Mouse (Mus musculus): ENCODE results near the gene Ppargc1a. TPM values are rescaled to one million over a fixed set of nuclear protein-coding genes. Genes with fewer than 3 reads are reported as not detected.

Gene Ppargc1a
- polyA plus RNA-seq, 1 experiment from 2014 or later = 9.9 TPM

- H3K4me2 ChIP-seq = no peak overlapping the region
- WGBS = 48% methylated on average over 4 of the region's 4 CpGs
- peaks cover 6% of the 10 kb centered on the region for H3K4me1 ChIP-seq (replicated peaks)
- no peaks in the 10 kb centered on the region for H3K9me3 ChIP-seq
- no peaks in the 10 kb centered on the region for H3K36me3 ChIP-seq
- no peaks in the 10 kb centered on the region for H3K27me3 ChIP-seq
- no peak overlapping the region for H3K9ac ChIP-seq
- ATAC-seq (ENCODE audit: low FRiP score) = no peak
- no peak overlapping the region for H3K4me3 ChIP-seq
- H3K27ac ChIP-seq = no peak overlapping the region
Observed at GRCm38 (mm10) chr5:51583030-51583429, 15.5 kb upstream of the Ppargc1a start.

GRCm38 (mm10) chr5:51582618-51583017, 15.1 kb upstream of the Ppargc1a start:
- H3K9ac ChIP-seq = no peak overlapping the region
- ATAC-seq (ENCODE audit: low FRiP score) = no peak
- H3K27ac ChIP-seq = no peak overlapping the region
- H3K4me2 ChIP-seq = no peak overlapping the region
- peaks cover 6% of the 10 kb centered on the region for H3K4me1 ChIP-seq (replicated peaks)
- no peaks in the 10 kb centered on the region for H3K27me3 ChIP-seq
- H3K36me3 ChIP-seq = no peaks in the 10 kb centered on the region
- 79% methylated on average over 5 of the region's 5 CpGs for WGBS
- no peak overlapping the region for H3K4me3 ChIP-seq
- H3K9me3 ChIP-seq = no peaks in the 10 kb centered on the region

- Histone ChIP-seq H3K27me3 (no peaks in the 10 kb centered on the region), H3K9me3 (no peaks in the 10 kb centered on the region), H3K4me2 (no peak overlapping the region), H3K4me1 (replicated peaks) (no peaks in the 10 kb centered on the region), H3K9ac (no peak overlapping the region), H3K4me3 (no peak overlapping the region), H3K36me3 (no peaks in the 10 kb centered on the region), H3K27ac (no peak overlapping the region)
- no peak for ATAC-seq (ENCODE audit: low FRiP score)
- 94% methylated on average over 1 of the region's 1 CpGs for WGBS
Observed at GRCm38 (mm10) chr5:51577594-51577993, 10.1 kb upstream of the Ppargc1a start.

GRCm38 (mm10) chr5:51573770-51574169, 6.2 kb upstream of the Ppargc1a start:
- no peak overlapping the region for H3K27ac ChIP-seq
- no peaks in the 10 kb centered on the region for H3K27me3 ChIP-seq
- no peaks in the 10 kb centered on the region for H3K36me3 ChIP-seq
- H3K9ac ChIP-seq = no peak overlapping the region
- no peaks in the 10 kb centered on the region for H3K4me1 ChIP-seq (replicated peaks)
- H3K9me3 ChIP-seq = no peaks in the 10 kb centered on the region
- 47% methylated on average over 2 of the region's 2 CpGs for WGBS
- H3K4me2 ChIP-seq = no peak overlapping the region
- ATAC-seq (ENCODE audit: low FRiP score) = no peak
- no peak overlapping the region for H3K4me3 ChIP-seq

GRCm38 (mm10) chr5:51568198-51568690, 718 bp upstream of the Ppargc1a start:
- 26% methylated on average over 8 of the region's 8 CpGs for WGBS
- no peak overlapping the region for H3K4me2 ChIP-seq
- no peaks in the 10 kb centered on the region for H3K27me3 ChIP-seq
- 0 out of 2 replicates have a peak overlapping the region, but pooled peaks have one; percentile 1 for H3K27ac ChIP-seq
- no peak overlapping the region for H3K9ac ChIP-seq
- peak; percentile 65; the same call in 1 of the 2 replicates for ATAC-seq (ENCODE audit: low FRiP score)
- H3K9me3 ChIP-seq = no peaks in the 10 kb centered on the region
- peaks cover 10% of the 10 kb centered on the region for H3K4me1 ChIP-seq (replicated peaks)
- H3K4me3 ChIP-seq = no peak overlapping the region
- H3K36me3 ChIP-seq = no peaks in the 10 kb centered on the region

- Histone ChIP-seq H3K9ac (no peak overlapping the region), H3K27me3 (no peaks in the 10 kb centered on the region), H3K4me1 (replicated peaks) (peaks cover 10% of the 10 kb centered on the region), H3K27ac (no peak overlapping the region), H3K9me3 (no peaks in the 10 kb centered on the region), H3K4me3 (no peak overlapping the region), H3K36me3 (no peaks in the 10 kb centered on the region), H3K4me2 (no peak overlapping the region)
- WGBS = 68% methylated on average over 2 of the region's 2 CpGs
- ATAC-seq (ENCODE audit: low FRiP score) = no peak
Observed at GRCm38 (mm10) chr5:51565672-51566071, 1.9 kb downstream of the Ppargc1a start.

- no peak overlapping the region for H3K9ac ChIP-seq
- H3K4me3 ChIP-seq = no peak overlapping the region
- H3K27me3 ChIP-seq = no peaks in the 10 kb centered on the region
- no peaks in the 10 kb centered on the region for H3K9me3 ChIP-seq
- no peak overlapping the region for H3K4me2 ChIP-seq
- H3K4me1 ChIP-seq (replicated peaks) = peaks cover 10% of the 10 kb centered on the region
- no peak for ATAC-seq (ENCODE audit: low FRiP score)
- H3K36me3 ChIP-seq = no peaks in the 10 kb centered on the region
- no peak overlapping the region for H3K27ac ChIP-seq
Observed at GRCm38 (mm10) chr5:51565038-51565437, 2.5 kb downstream of the Ppargc1a start.

- WGBS = 83% methylated on average over 3 of the region's 3 CpGs
- Histone ChIP-seq H3K4me1 (replicated peaks) (peaks cover 10% of the 10 kb centered on the region), H3K36me3 (no peaks in the 10 kb centered on the region)
Observed at GRCm38 (mm10) chr5:51563574-51563973, 4.0 kb downstream of the Ppargc1a start.

GRCm38 (mm10) chr5:51557607-51558278, 9.8 kb downstream of the Ppargc1a start:
- H3K4me1 ChIP-seq (replicated peaks) = peaks cover 13% of the 10 kb centered on the region
- H3K4me3 ChIP-seq = no peak overlapping the region
- no peak overlapping the region for H3K27ac ChIP-seq
- H3K4me2 ChIP-seq = no peak overlapping the region
- H3K9ac ChIP-seq = no peak overlapping the region
- no peaks in the 10 kb centered on the region for H3K36me3 ChIP-seq
- no peaks in the 10 kb centered on the region for H3K9me3 ChIP-seq
- ATAC-seq (ENCODE audit: low FRiP score) = no peak
- 71% methylated on average over 4 of the region's 4 CpGs for WGBS
- H3K27me3 ChIP-seq = 0 out of 2 replicates have a peak, but pooled peaks cover 3% of the 10 kb centered on the region

More at GRCm38 (mm10) chr5:51563574-51563973, 4.0 kb downstream of the Ppargc1a start:
- H3K4me3 ChIP-seq = no peak overlapping the region
- H3K4me2 ChIP-seq = no peak overlapping the region
- no peak overlapping the region for H3K27ac ChIP-seq
- no peak overlapping the region for H3K9ac ChIP-seq
- ATAC-seq (ENCODE audit: low FRiP score) = no peak
- no peaks in the 10 kb centered on the region for H3K27me3 ChIP-seq
- H3K9me3 ChIP-seq = no peaks in the 10 kb centered on the region

GRCm38 (mm10) chr5:51553671-51554070, 13.9 kb downstream of the Ppargc1a start:
- H3K9ac ChIP-seq = peak overlapping the region; percentile 61
- ATAC-seq (ENCODE audit: low FRiP score) = peak; percentile 60
- no peaks in the 10 kb centered on the region for H3K36me3 ChIP-seq
- no peak overlapping the region for H3K27ac ChIP-seq
- peak overlapping the region; percentile 67 for H3K4me2 ChIP-seq
- H3K9me3 ChIP-seq = no peaks in the 10 kb centered on the region
- H3K4me3 ChIP-seq = peak overlapping the region; percentile 46
- WGBS = 5% methylated on average over 5 of the region's 5 CpGs
- peaks cover 24% of the 10 kb centered on the region for H3K4me1 ChIP-seq (replicated peaks)
- peaks cover 6% of the 10 kb centered on the region; the same call in 1 of the 2 replicates for H3K27me3 ChIP-seq

GRCm38 (mm10) chr5:51553251-51553650, 14.3 kb downstream of the Ppargc1a start:
- H3K4me1 ChIP-seq (replicated peaks) = peaks cover 24% of the 10 kb centered on the region
- peak overlapping the region; percentile 61 for H3K9ac ChIP-seq
- H3K4me3 ChIP-seq = peak overlapping the region; percentile 46
- no peaks in the 10 kb centered on the region for H3K9me3 ChIP-seq
- WGBS = 13% methylated on average over 5 of the region's 5 CpGs
- peaks cover 6% of the 10 kb centered on the region; the same call in 1 of the 2 replicates for H3K27me3 ChIP-seq
- H3K27ac ChIP-seq = peak overlapping the region; percentile 74; the same call in 1 of the 2 replicates
- no peaks in the 10 kb centered on the region for H3K36me3 ChIP-seq
- 0 out of 2 replicates have a peak, but pooled peaks have one; percentile 3 for ATAC-seq (ENCODE audit: low FRiP score)
- H3K4me2 ChIP-seq = peak overlapping the region; percentile 67

- peaks cover 3% of the 10 kb centered on the region; the same call in 1 of the 2 replicates for H3K27me3 ChIP-seq
- no peaks in the 10 kb centered on the region for H3K9me3 ChIP-seq
- under 1% methylated on average over 24 of the region's 24 CpGs for WGBS
- H3K4me3 ChIP-seq = peak overlapping the region; percentile 46
- peak overlapping the region; percentile 74 for H3K27ac ChIP-seq
- H3K36me3 ChIP-seq = no peaks in the 10 kb centered on the region
- peak overlapping the region; percentile 67 for H3K4me2 ChIP-seq
- H3K4me1 ChIP-seq (replicated peaks) = peaks cover 24% of the 10 kb centered on the region
- ATAC-seq (ENCODE audit: low FRiP score) = peak; percentile 73
- peak overlapping the region; percentile 61 for H3K9ac ChIP-seq
Observed at GRCm38 (mm10) chr5:51552483-51553091, 14.9 kb downstream of the Ppargc1a start.

Data from hindbrain, embryonic 13.5 days (tissue).